Mouse (Mus musculus) forebrain, embryonic 11.5 days (tissue): ENCODE data around the gene Slc3a1. TPM values are rescaled to one million over a fixed set of nuclear protein-coding genes. Genes with fewer than 3 reads are reported as not detected.

Experiments used
- ATAC-seq: fragments of 200-750 bp; cut with Nextera tagmentation; replicated peaks from 2 replicates; pipeline ENCODE4 v1.8.0; 2017; ENCODE audit warnings: moderate TSS enrichment; ENCODE audit not compliant: low FRiP score
- DNase-seq: peaks from one replicate; pipeline ENCODE4 v3.0.0-alpha.2; 2017; ENCODE audit warnings: low spot score
- H3K27ac ChIP-seq: fragments of 300-500 bp; sonication (generic); 2 replicates; pipeline ENCODE4 v1.5.1; 2014; ENCODE audit warnings: low read depth, low read length
- H3K27me3 ChIP-seq: fragments of 300-500 bp; sonication (generic); 2 replicates; pipeline ENCODE4 v1.6.1; 2014; ENCODE audit warnings: mild to moderate bottlenecking, low read length, mixed read lengths; ENCODE audit not compliant: control insufficient read depth, insufficient read depth
- H3K36me3 ChIP-seq: fragments of 300-500 bp; sonication (generic); 2 replicates; pipeline ENCODE4 v1.6.1; 2014; ENCODE audit warnings: mild to moderate bottlenecking, low read length, moderate library complexity, mixed read lengths; ENCODE audit not compliant: control insufficient read depth, insufficient read depth
- H3K4me1 ChIP-seq: fragments of 300-500 bp; sonication (generic); replicated peaks from 2 replicates; pipeline ENCODE4 v1.6.1; 2014; ENCODE audit warnings: low read length, mixed read lengths; ENCODE audit not compliant: control insufficient read depth, insufficient read depth
- H3K4me2 ChIP-seq: fragments of 300-500 bp; sonication (generic); 2 replicates; pipeline ENCODE4 v1.6.1; 2014; ENCODE audit warnings: low read depth, mild to moderate bottlenecking, low read length, moderate library complexity, mixed read lengths; ENCODE audit not compliant: severe bottlenecking
- H3K4me3 ChIP-seq: fragments of 300-500 bp; sonication (generic); 2 replicates; pipeline ENCODE4 v1.5.1; 2014; ENCODE audit warnings: low read depth, low read length
- H3K9ac ChIP-seq: fragments of 300-500 bp; sonication (generic); 2 replicates; pipeline ENCODE4 v1.6.1; 2014; ENCODE audit warnings: low read length
- H3K9me3 ChIP-seq: fragments of 300-500 bp; sonication (generic); 2 replicates; pipeline ENCODE4 v1.6.1; 2016; ENCODE audit warnings: low read length, mixed read lengths; ENCODE audit not compliant: control insufficient read depth
- WGBS: fragments of 180-500 bp; shearing (Covaris S2); extraction: QIAGEN DNeasy Blood & Tissue Kit; methylation state at CpG from one replicate; pipeline ENCODE4 v1.1.7; 2014; 5-methylcytosine and 5-hydroxymethylcytosine counted together
- polyA plus RNA-seq: library from polyadenylated mRNA; unstranded; fragments of >200 nt; fragmentation: Nextera tagmentation; extraction: Ambion mirVana; gene quantifications from 2 replicates; pipeline ENCODE4 v1.2.1, GENCODE M21; 2014

The Slc3a1 gene
- polyA plus RNA-seq, 1 experiment from 2014 or later = 0.43 TPM

- 91% methylated on average over 6 of the region's 6 CpGs for WGBS
- no peak overlapping the region for H3K27ac ChIP-seq
- ATAC-seq (no peak), DNase-seq (no peak)
- no peak overlapping the region for H3K9ac ChIP-seq
- no peaks in the 10 kb centered on the region for H3K27me3 ChIP-seq
- no peak overlapping the region for H3K4me2 ChIP-seq
- H3K36me3 ChIP-seq = peaks cover 2% of the 10 kb centered on the region; the same call in 1 of the 2 replicates
- peaks cover 14% of the 10 kb centered on the region for H3K4me1 ChIP-seq
- no peak overlapping the region for H3K4me3 ChIP-seq
- H3K9me3 ChIP-seq = no peaks in the 10 kb centered on the region
Measured at GRCm38 (mm10) chr17:85070658-85071057, 42.5 kb downstream of the Slc3a1 start.

- Histone ChIP-seq H3K4me3 (no peak overlapping the region), H3K4me1 (peaks cover 14% of the 10 kb centered on the region), H3K36me3 (no peaks in the 10 kb centered on the region; the same call in 1 of the 2 replicates), H3K27ac (no peak overlapping the region), H3K9me3 (no peaks in the 10 kb centered on the region), H3K4me2 (no peak overlapping the region), H3K9ac (no peak overlapping the region), H3K27me3 (no peaks in the 10 kb centered on the region)
- DNase-seq (no peak), ATAC-seq (no peak)
- 87% methylated on average over 8 of the region's 8 CpGs for WGBS
Measured at GRCm38 (mm10) chr17:85071088-85071775, 43.1 kb downstream of the Slc3a1 start.

GRCm38 (mm10) chr17:85072383-85072782 lies 44.2 kb downstream of the Slc3a1 start:
- DNase-seq = peak; percentile 62
- Histone ChIP-seq H3K4me3 (no peak overlapping the region), H3K4me2 (peak overlapping the region; percentile 15; the same call in 1 of the 2 replicates), H3K27me3 (no peaks in the 10 kb centered on the region), H3K27ac (peak overlapping the region; percentile 50), H3K4me1 (peaks cover 14% of the 10 kb centered on the region), H3K9ac (peak overlapping the region; percentile 30; the same call in 1 of the 2 replicates), H3K36me3 (no peaks in the 10 kb centered on the region; the same call in 1 of the 2 replicates), H3K9me3 (no peaks in the 10 kb centered on the region)
- 25% methylated on average over 11 of the region's 11 CpGs for WGBS
- peak; percentile 67 for ATAC-seq

- Histone ChIP-seq H3K27me3 (no peaks in the 10 kb centered on the region), H3K4me3 (no peak overlapping the region), H3K36me3 (peaks cover 2% of the 10 kb centered on the region; the same call in 1 of the 2 replicates), H3K9ac (no peak overlapping the region), H3K4me1 (peaks cover 14% of the 10 kb centered on the region), H3K9me3 (no peaks in the 10 kb centered on the region), H3K27ac (no peak overlapping the region), H3K4me2 (peak overlapping the region; percentile 15; the same call in 1 of the 2 replicates)
- no peak for ATAC-seq
- DNase-seq = no peak
- WGBS = 51% methylated on average over 7 of the region's 7 CpGs
Measured at GRCm38 (mm10) chr17:85073214-85073613, 45.0 kb downstream of the Slc3a1 start.

- Histone ChIP-seq H3K4me1 (peaks cover 14% of the 10 kb centered on the region), H3K36me3 (peaks cover 3% of the 10 kb centered on the region; the same call in 1 of the 2 replicates), H3K9me3 (no peaks in the 10 kb centered on the region), H3K27me3 (no peaks in the 10 kb centered on the region), H3K4me3 (no peak overlapping the region), H3K4me2 (no peak overlapping the region), H3K9ac (no peak overlapping the region), H3K27ac (no peak overlapping the region)
- no peak for ATAC-seq
- no peak for DNase-seq
- 91% methylated on average over 4 of the region's 4 CpGs for WGBS
Measured at GRCm38 (mm10) chr17:85074083-85074482, 45.9 kb downstream of the Slc3a1 start.

GRCm38 (mm10) chr17:85079276-85079675 lies 51.1 kb downstream of the Slc3a1 start:
- Histone ChIP-seq H3K9ac (no peak overlapping the region), H3K36me3 (peaks cover 3% of the 10 kb centered on the region; the same call in 1 of the 2 replicates), H3K4me1 (no peaks in the 10 kb centered on the region), H3K27me3 (no peaks in the 10 kb centered on the region), H3K4me3 (no peak overlapping the region), H3K27ac (no peak overlapping the region), H3K4me2 (no peak overlapping the region), H3K9me3 (no peaks in the 10 kb centered on the region)
- ATAC-seq (no peak), DNase-seq (no peak)
- 92% methylated on average over 3 of the region's 3 CpGs for WGBS

GRCm38 (mm10) chr17:85080781-85081180 lies 52.6 kb downstream of the Slc3a1 start:
- H3K9ac ChIP-seq = no peak overlapping the region
- H3K9me3 ChIP-seq = no peaks in the 10 kb centered on the region
- H3K27me3 ChIP-seq = no peaks in the 10 kb centered on the region
- no peak overlapping the region for H3K4me2 ChIP-seq
- H3K27ac ChIP-seq = no peak overlapping the region
- 95% methylated on average over 11 of the region's 11 CpGs for WGBS
- H3K36me3 ChIP-seq = peaks cover 3% of the 10 kb centered on the region; the same call in 1 of the 2 replicates
- H3K4me1 ChIP-seq = no peaks in the 10 kb centered on the region
- no peak overlapping the region for H3K4me3 ChIP-seq
- no peak for ATAC-seq
- no peak for DNase-seq

GRCm38 (mm10) chr17:85085335-85085734 lies 57.2 kb downstream of the Slc3a1 start:
- no peak overlapping the region for H3K4me3 ChIP-seq
- DNase-seq (no peak), ATAC-seq (no peak)
- WGBS = 97% methylated on average over 2 of the region's 2 CpGs
- H3K9ac ChIP-seq = no peak overlapping the region
- H3K36me3 ChIP-seq = no peaks in the 10 kb centered on the region; the same call in 1 of the 2 replicates
- H3K27me3 ChIP-seq = no peaks in the 10 kb centered on the region
- H3K9me3 ChIP-seq = no peaks in the 10 kb centered on the region
- H3K27ac ChIP-seq = no peak overlapping the region
- H3K4me2 ChIP-seq = no peak overlapping the region
- no peaks in the 10 kb centered on the region for H3K4me1 ChIP-seq

GRCm38 (mm10) chr17:85086501-85086900 lies 58.3 kb downstream of the Slc3a1 start:
- Histone ChIP-seq H3K9ac (no peak overlapping the region), H3K9me3 (no peaks in the 10 kb centered on the region), H3K36me3 (no peaks in the 10 kb centered on the region), H3K27ac (no peak overlapping the region), H3K27me3 (no peaks in the 10 kb centered on the region), H3K4me2 (no peak overlapping the region), H3K4me3 (no peak overlapping the region), H3K4me1 (no peaks in the 10 kb centered on the region; the same call in 1 of the 2 replicates)
- DNase-seq (no peak), ATAC-seq (no peak)
- WGBS = 91% methylated on average over 1 of the region's 1 CpGs
